ENCODE assay signal across 8 mouse cellular contexts in the genomic region with DNA sequence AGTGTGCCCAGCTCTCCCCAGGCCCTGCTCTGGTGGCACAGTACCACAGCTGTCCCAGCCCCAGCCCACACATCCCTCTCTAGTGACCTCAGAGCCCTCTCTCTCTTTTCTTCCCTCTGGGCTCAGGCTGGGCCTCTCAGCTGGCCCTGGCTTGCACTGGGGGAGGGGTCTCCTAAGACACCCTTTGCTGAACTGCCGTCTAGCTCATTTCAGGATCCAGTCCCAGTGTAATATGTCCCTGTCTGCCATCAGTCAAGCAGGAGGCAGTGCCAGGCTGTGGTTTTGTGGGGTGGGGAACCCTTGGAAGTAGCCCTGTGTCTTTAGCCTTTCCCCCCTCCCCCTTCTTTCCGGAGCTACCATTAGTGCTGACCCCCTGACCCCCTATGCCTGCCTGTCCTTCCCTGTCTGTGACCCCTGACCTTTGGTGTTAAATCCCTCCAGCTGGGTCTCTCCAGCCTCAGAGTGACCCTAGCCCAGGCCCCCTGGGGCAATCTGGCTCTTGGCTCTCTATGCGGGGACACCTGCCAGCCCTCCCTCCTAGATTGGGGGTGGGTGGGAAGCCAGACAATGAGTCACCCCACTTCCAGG. TPM values are rescaled to one million over a fixed set of nuclear protein-coding genes. Genes with fewer than 3 reads are reported as not detected.
A peak's percentile ranks its signal among the peaks of the same experiment; 100 is the strongest.
DNase-seq lines count a peak whose midpoint lies in the region; ATAC-seq and TF ChIP-seq lines count a peak whose summit lies in the region.

No protein-coding gene starts in this region.

- H3K4me3 ChIP-seq in gastrocnemius, adult 2 months, result peak overlapping the region; percentile 89
- H3K4me3 ChIP-seq in hindbrain, embryonic 12.5 days, result peak overlapping the region; percentile 68
- H3K4me3 ChIP-seq in midbrain, embryonic 11.5 days (ENCODE audit: low read depth, low read length), result peak overlapping the region; percentile 89

- no peaks in the 10 kb centered on the region for H3K36me3 ChIP-seq in hindbrain, embryonic 12.5 days
- no peaks in the 10 kb centered on the region for H3K36me3 ChIP-seq in midbrain, embryonic 11.5 days (ENCODE audit: control insufficient read depth, insufficient read depth, low read length)

- intact Hi-C loops in gastrocnemius, adult 2 months (cut with DNase I), result no loop called here
- intact Hi-C loops in left cerebral cortex, postnatal 36 days (cut with DNase I), result no loop called here

- peak overlapping the region; percentile 99 for H3K4me2 ChIP-seq in hindbrain, embryonic 12.5 days (replicated peaks)
- peak overlapping the region; percentile 83 for H3K4me2 ChIP-seq in midbrain, embryonic 11.5 days

- peaks cover 77% of the 10 kb centered on the region for H3K4me1 ChIP-seq in hindbrain, embryonic 12.5 days
- H3K4me1 ChIP-seq in midbrain, embryonic 11.5 days (ENCODE audit: control insufficient read depth, insufficient read depth, low read length), result peaks cover 62% of the 10 kb centered on the region

- TF ChIP-seq CTCF in gastrocnemius, adult 2 months (IDR thresholded peaks at IDR 0.05), result no peak

- peak overlapping the region; percentile 92 for H3K9ac ChIP-seq in hindbrain, embryonic 12.5 days
- H3K9ac ChIP-seq in midbrain, embryonic 11.5 days (ENCODE audit: low read length), result peak overlapping the region; percentile 97

- H3K27ac ChIP-seq in gastrocnemius, adult 2 months, result peak overlapping the region; percentile 87
- peak overlapping the region; percentile 94 for H3K27ac ChIP-seq in hindbrain, embryonic 12.5 days
- peak overlapping the region; percentile 95 for H3K27ac ChIP-seq in midbrain, embryonic 11.5 days (ENCODE audit: low read depth, low read length)

- H3K9me3 ChIP-seq in hindbrain, embryonic 12.5 days (replicated peaks), result no peaks in the 10 kb centered on the region
- H3K9me3 ChIP-seq in midbrain, embryonic 11.5 days (ENCODE audit: control insufficient read depth, low read length), result no peaks in the 10 kb centered on the region

- 0 out of 2 replicates have a peak, but pooled peaks have one; percentile 9 for ATAC-seq in hindbrain, embryonic 12.5 days (ENCODE audit: low FRiP score)
- peak; percentile 13 for ATAC-seq in midbrain, embryonic 11.5 days (ENCODE audit: low FRiP score)

- peak; percentile 40 for DNase-seq in gastrocnemius, adult 2 months
- DNase-seq in gastrocnemius, postnatal 25 days, result no peak
- peak; percentile 59 for DNase-seq in adipocyte (ENCODE audit: low spot score)
- peak; percentile 92 for DNase-seq in midbrain, embryonic 11.5 days (ENCODE audit: low spot score, missing footprints)
- DNase-seq in B cell, adult 2 months, result no peak
- no peak for DNase-seq in left cerebral cortex, postnatal 36 days (ENCODE audit: low spot score in 2 of 2)
- no peak for DNase-seq in cerebellum, postnatal 4 days (ENCODE audit: low spot score in 2 of 2)

- WGBS in hindbrain, embryonic 12.5 days, result 5% methylated on average over 2 of the region's 3 CpGs
- 2% methylated on average over 3 of the region's 3 CpGs for WGBS in midbrain, embryonic 11.5 days

- H3K27me3 ChIP-seq in hindbrain, embryonic 12.5 days, result no peaks in the 10 kb centered on the region
- no peaks in the 10 kb centered on the region for H3K27me3 ChIP-seq in midbrain, embryonic 11.5 days (ENCODE audit: control insufficient read depth, insufficient read depth, low read length)

RNA-seq across cellular contexts. Expression of gene Glis2, which starts 1.7 kb away (rescaled TPM):
- total RNA-seq in gastrocnemius, adult 2 months (2021), result 1 to 10 TPM; 5.2 to 6.9 TPM
- total RNA-seq in gastrocnemius, postnatal 25 days (2021), result 1 to 10 TPM; 7.0 to 7.1 TPM
- polyA plus RNA-seq in hindbrain, embryonic 12.5 days (2016; fragmentation: Nextera tagmentation; extraction: Ambion mirVana), result 34.0 and 34.3 TPM in 2 replicates
- polyA plus RNA-seq in midbrain, embryonic 11.5 days (2014; fragmentation: Nextera tagmentation; extraction: Ambion mirVana), result 16.6 and 27.2 TPM in 2 replicates
- total RNA-seq in left cerebral cortex, postnatal 36 days (2021), result 10 to 100 TPM; 12.0 to 13.2 TPM

RNA-seq across cellular contexts. Expression of gene Pam16, which starts 28.6 kb away (rescaled TPM):
- 100 to 1,000 TPM in 1 of 2 experiments, 10 to 100 TPM in 1; 97.4 to 112 TPM for total RNA-seq in gastrocnemius, adult 2 months (2021)
- 10 to 100 TPM; 87.2 to 90.6 TPM for total RNA-seq in gastrocnemius, postnatal 25 days (2021)
- 112 and 119 TPM in 2 replicates for polyA plus RNA-seq in hindbrain, embryonic 12.5 days (2016; fragmentation: Nextera tagmentation; extraction: Ambion mirVana)
- polyA plus RNA-seq in midbrain, embryonic 11.5 days (2014; fragmentation: Nextera tagmentation; extraction: Ambion mirVana), result 97.1 and 99.1 TPM in 2 replicates
- 10 to 100 TPM; 75.3 to 86.0 TPM for total RNA-seq in left cerebral cortex, postnatal 36 days (2021)

RNA-seq across cellular contexts. Expression of gene Tfap4, which starts 36.6 kb away (rescaled TPM):
- 1 to 10 TPM; 3.0 to 5.1 TPM for total RNA-seq in gastrocnemius, adult 2 months (2021)
- total RNA-seq in gastrocnemius, postnatal 25 days (2021), result 1 to 10 TPM; 2.3 to 3.2 TPM
- polyA plus RNA-seq in hindbrain, embryonic 12.5 days (2016; fragmentation: Nextera tagmentation; extraction: Ambion mirVana), result 13.1 and 13.8 TPM in 2 replicates
- 18.2 and 18.9 TPM in 2 replicates for polyA plus RNA-seq in midbrain, embryonic 11.5 days (2014; fragmentation: Nextera tagmentation; extraction: Ambion mirVana)
- 1 to 10 TPM; 3.3 TPM for total RNA-seq in left cerebral cortex, postnatal 36 days (2021)

RNA-seq across cellular contexts. Expression of gene Vasn, which starts 43.5 kb away (rescaled TPM):
- total RNA-seq in gastrocnemius, adult 2 months (2021), result 1 to 10 TPM; 4.8 to 6.0 TPM
- 1 to 10 TPM; 4.6 to 4.8 TPM for total RNA-seq in gastrocnemius, postnatal 25 days (2021)
- 16.3 and 18.0 TPM in 2 replicates for polyA plus RNA-seq in hindbrain, embryonic 12.5 days (2016; fragmentation: Nextera tagmentation; extraction: Ambion mirVana)
- 6.1 and 7.0 TPM in 2 replicates for polyA plus RNA-seq in midbrain, embryonic 11.5 days (2014; fragmentation: Nextera tagmentation; extraction: Ambion mirVana)
- total RNA-seq in left cerebral cortex, postnatal 36 days (2021), result 10 to 100 TPM in 1 of 2 experiments, 1 to 10 TPM in 1; 9.8 to 11.2 TPM

RNA-seq across cellular contexts. Expression of gene Dnaja3, which starts 43.6 kb away (rescaled TPM):
- 100 to 1,000 TPM in 1 of 2 experiments, 10 to 100 TPM in 1; 86.4 to 110 TPM for total RNA-seq in gastrocnemius, adult 2 months (2021)
- 10 to 100 TPM; 91.1 to 93.8 TPM for total RNA-seq in gastrocnemius, postnatal 25 days (2021)
- 56.2 and 56.9 TPM in 2 replicates for polyA plus RNA-seq in hindbrain, embryonic 12.5 days (2016; fragmentation: Nextera tagmentation; extraction: Ambion mirVana)
- 53.4 and 57.0 TPM in 2 replicates for polyA plus RNA-seq in midbrain, embryonic 11.5 days (2014; fragmentation: Nextera tagmentation; extraction: Ambion mirVana)
- total RNA-seq in left cerebral cortex, postnatal 36 days (2021), result 10 to 100 TPM; 59.4 to 66.5 TPM

Comparison
In these comparisons a context has a peak if more than half of its experiments do, and no peak if none do; other contexts are left out.
1. DNase-seq: peak in gastrocnemius, adult 2 months (single experiment), adipocyte (single experiment) and midbrain, embryonic 11.5 days (single experiment); none in gastrocnemius, postnatal 25 days (single experiment), B cell, adult 2 months (0 of 2), left cerebral cortex, postnatal 36 days (0 of 2) and cerebellum, postnatal 4 days (0 of 2).
2. Peak in every context shown above with its lines, with median percentiles within 50 percentile points of each other: H3K27ac ChIP-seq and H3K4me3 ChIP-seq.